Mouse (Mus musculus) hindbrain, embryonic 13.5 days (tissue): Measurements from ENCODE around the gene Ing5. TPM values are rescaled to one million over a fixed set of nuclear protein-coding genes. Genes with fewer than 3 reads are reported as not detected.

ENCODE experiments used
- ATAC-seq: fragments of 200-750 bp; cut with Nextera tagmentation; 2 replicates; pipeline ENCODE4 v1.8.0; 2017; ENCODE audit warnings: moderate TSS enrichment; ENCODE audit not compliant: low FRiP score
- H3K27ac ChIP-seq: fragments of 300-500 bp; sonication (generic); 2 replicates; pipeline ENCODE4 v1.5.1; 2015; ENCODE audit warnings: inconsistent platforms, mild to moderate bottlenecking, moderate library complexity
- H3K27me3 ChIP-seq: fragments of 300-500 bp; sonication (generic); 2 replicates; pipeline ENCODE4 v1.6.1; 2015; ENCODE audit warnings: mild to moderate bottlenecking, inconsistent platforms
- H3K36me3 ChIP-seq: fragments of 300-500 bp; sonication (generic); 2 replicates; pipeline ENCODE4 v1.6.1; 2015; ENCODE audit warnings: mild to moderate bottlenecking, inconsistent platforms
- H3K4me1 ChIP-seq: fragments of 300-500 bp; sonication (generic); replicated peaks from 2 replicates; pipeline ENCODE4 v1.6.1; 2015; ENCODE audit warnings: inconsistent platforms
- H3K4me2 ChIP-seq: fragments of 300-500 bp; sonication (generic); 2 replicates; pipeline ENCODE4 v1.6.1; 2015; ENCODE audit warnings: inconsistent platforms, mild to moderate bottlenecking, moderate library complexity
- H3K4me3 ChIP-seq: fragments of 300-500 bp; sonication (generic); 2 replicates; pipeline ENCODE4 v1.5.1; 2015; ENCODE audit warnings: mild to moderate bottlenecking, inconsistent platforms
- H3K9ac ChIP-seq: fragments of 300-500 bp; sonication (generic); 2 replicates; pipeline ENCODE4 v1.6.1; 2015; ENCODE audit warnings: mild to moderate bottlenecking, inconsistent platforms
- H3K9me3 ChIP-seq: fragments of 300-500 bp; sonication (generic); 2 replicates; pipeline ENCODE4 v1.6.1; 2016; ENCODE audit warnings: inconsistent platforms
- WGBS: fragments of 180-500 bp; shearing (Covaris S2); methylation state at CpG from one replicate; pipeline ENCODE4 v1.1.7; 2015; 5-methylcytosine and 5-hydroxymethylcytosine counted together
- polyA plus RNA-seq: library from polyadenylated mRNA; unstranded; fragments of >200 nt; fragmentation: Nextera tagmentation; extraction: Ambion mirVana; gene quantifications from 2 replicates; pipeline ENCODE4 v1.2.1, GENCODE M21; 2015

Gene Ing5
- polyA plus RNA-seq, 1 experiment from 2014 or later = 9.4 TPM

DNA sequence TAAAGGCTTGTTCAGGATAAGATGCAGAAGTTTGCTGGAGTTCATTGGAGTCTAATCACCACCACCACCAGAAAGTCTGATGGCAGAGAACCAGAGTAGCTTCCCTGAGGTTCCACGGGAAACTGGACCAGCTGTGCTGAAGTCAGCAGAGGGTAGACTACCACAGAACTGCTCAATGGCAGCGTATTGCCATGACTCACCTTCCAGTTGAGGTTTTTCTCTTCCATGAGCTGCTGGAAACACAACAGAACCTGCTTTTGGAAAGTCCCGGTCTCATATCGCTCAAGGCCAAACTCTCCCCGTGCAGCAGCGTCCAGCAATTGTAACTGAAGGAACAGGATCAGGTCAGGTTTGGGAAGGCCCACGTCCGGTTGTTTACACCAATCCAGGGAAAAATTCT is 9.2 kb upstream of the Ing5 start:
- Histone ChIP-seq H3K27ac (no peak overlapping the region), H3K4me3 (no peak overlapping the region), H3K9ac (no peak overlapping the region), H3K4me2 (no peak overlapping the region), H3K4me1 (no peaks in the 10 kb centered on the region), H3K36me3 (peaks cover 77% of the 10 kb centered on the region), H3K27me3 (no peaks in the 10 kb centered on the region), H3K9me3 (no peaks in the 10 kb centered on the region)
- ATAC-seq = no peak
- 97% methylated on average over 8 of the region's 8 CpGs for WGBS

DNA sequence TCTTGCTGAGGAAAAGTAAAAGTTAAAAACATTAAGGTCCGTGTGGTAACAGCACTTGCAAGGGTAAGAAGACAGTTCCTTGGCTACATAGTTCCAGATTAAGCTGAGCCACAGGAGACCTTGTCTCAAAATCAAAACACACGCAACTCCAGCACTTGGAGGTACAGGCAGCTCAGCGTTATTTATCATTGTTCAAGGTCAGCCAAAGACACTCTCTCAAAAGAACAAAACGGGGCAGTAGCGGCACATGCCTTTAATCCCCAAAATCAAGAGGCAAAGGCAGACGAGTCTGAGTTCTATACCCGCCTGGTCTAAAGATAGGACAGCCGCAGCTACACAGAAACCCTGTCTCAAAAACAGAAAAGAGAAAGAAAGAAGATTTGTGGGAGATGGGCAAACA is 7.9 kb upstream of the Ing5 start:
- Histone ChIP-seq H3K36me3 (peaks cover 70% of the 10 kb centered on the region), H3K9me3 (no peaks in the 10 kb centered on the region), H3K4me1 (peaks cover 4% of the 10 kb centered on the region), H3K4me2 (no peak overlapping the region), H3K27me3 (no peaks in the 10 kb centered on the region), H3K9ac (no peak overlapping the region), H3K27ac (no peak overlapping the region), H3K4me3 (no peak overlapping the region)
- WGBS = 85% methylated on average over 8 of the region's 8 CpGs
- no peak for ATAC-seq

DNA sequence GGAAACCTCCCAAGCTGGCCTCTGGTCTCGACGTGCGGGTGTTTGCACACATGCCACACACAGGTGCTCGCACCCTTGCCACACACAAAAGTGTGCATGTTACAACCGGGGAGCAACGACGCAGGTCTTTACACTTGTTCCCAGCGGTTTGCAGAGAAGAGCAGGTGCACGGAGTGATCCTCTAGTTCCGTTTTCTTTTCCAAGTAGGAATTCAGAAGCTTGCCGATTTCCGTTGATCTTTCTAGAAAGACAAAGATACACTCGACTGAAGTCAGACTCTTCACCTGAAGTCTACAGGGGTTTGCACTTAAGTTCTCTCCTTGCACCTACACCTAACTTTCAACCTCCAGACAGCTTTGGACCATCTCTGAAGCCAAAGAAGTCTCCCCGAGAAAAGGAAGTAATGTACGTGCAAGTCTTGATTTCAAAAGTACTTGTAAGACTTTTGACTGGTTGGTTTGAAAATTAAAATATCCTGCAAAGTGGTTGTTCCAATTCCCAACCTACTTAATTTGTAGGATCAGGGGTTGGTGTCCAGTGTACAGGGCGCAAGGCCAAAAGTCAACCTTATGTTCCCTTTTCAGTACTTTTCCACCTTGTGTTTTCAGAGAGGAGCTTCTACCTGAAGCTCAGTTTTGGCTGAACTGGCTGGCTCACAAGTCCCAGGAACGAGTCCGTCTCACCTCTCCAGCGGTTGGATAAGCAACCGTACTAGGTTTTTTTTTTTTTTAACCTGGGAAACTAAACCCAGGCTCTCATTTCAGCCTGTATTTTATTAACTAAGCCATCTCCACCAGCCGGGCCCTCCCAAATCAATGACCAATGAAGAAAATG is 2.9 kb upstream of the Ing5 start:
- H3K4me2 ChIP-seq = peak overlapping the region; percentile 77
- H3K4me3 ChIP-seq = peak overlapping the region; percentile 67
- ATAC-seq = no peak
- H3K27ac ChIP-seq = peak overlapping the region; percentile 81
- 79% methylated on average over 21 of the region's 21 CpGs for WGBS
- H3K9me3 ChIP-seq = no peaks in the 10 kb centered on the region
- peaks cover 30% of the 10 kb centered on the region for H3K36me3 ChIP-seq
- peaks cover 37% of the 10 kb centered on the region for H3K4me1 ChIP-seq
- H3K27me3 ChIP-seq = no peaks in the 10 kb centered on the region
- peak overlapping the region; percentile 82 for H3K9ac ChIP-seq

GRCm38 (mm10) chr1:93801741-93802238 is 2.0 kb upstream of the Ing5 start, which contains the start of gene Dtymk:
Dtymk (minus strand) TSS chr1:93801934.
- Histone ChIP-seq H3K27me3 (no peaks in the 10 kb centered on the region), H3K9ac (peak within 1 kb of the TSS; percentile 82), H3K4me3 (peak within 1 kb of the TSS; percentile 67), H3K9me3 (no peaks in the 10 kb centered on the region), H3K4me2 (peak within 1 kb of the TSS; percentile 77), H3K36me3 (peaks cover 39% of the 10 kb centered on the region), H3K27ac (peak within 1 kb of the TSS; percentile 83), H3K4me1 (peaks cover 37% of the 10 kb centered on the region)
- peak; percentile 43 for ATAC-seq
- under 1% methylated on average over 42 of the region's 42 CpGs for WGBS

GRCm38 (mm10) chr1:93802771-93803170 is 994 bp upstream of the Ing5 start:
- Histone ChIP-seq H3K4me3 (peak overlapping the region; percentile 74), H3K9ac (no peak overlapping the region), H3K27ac (no peak overlapping the region), H3K4me1 (peaks cover 37% of the 10 kb centered on the region), H3K36me3 (peaks cover 40% of the 10 kb centered on the region), H3K4me2 (peak overlapping the region; percentile 77), H3K9me3 (no peaks in the 10 kb centered on the region), H3K27me3 (no peaks in the 10 kb centered on the region)
- 88% methylated on average over 5 of the region's 5 CpGs for WGBS
- no peak for ATAC-seq

DNA sequence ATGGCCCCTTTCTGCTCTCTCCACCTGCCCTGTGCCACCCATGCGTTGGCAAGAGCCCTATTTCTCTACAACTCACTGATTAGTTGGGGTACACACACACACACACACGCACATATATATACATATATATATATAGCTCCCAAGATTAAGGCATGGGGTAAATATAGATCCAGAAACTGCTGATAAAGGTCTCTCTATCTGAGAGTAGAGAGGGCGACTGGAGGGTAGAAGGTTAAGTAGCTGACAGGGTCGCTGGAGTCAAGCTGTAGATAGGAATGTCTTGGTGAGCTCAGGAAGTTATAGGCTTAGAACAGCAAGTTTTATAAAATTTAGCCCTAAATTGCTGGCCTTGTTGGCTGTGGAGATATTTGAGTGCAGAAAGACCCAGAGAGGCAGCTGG is 1.1 kb downstream of the Ing5 start:
- Histone ChIP-seq H3K4me3 (peak overlapping the region; percentile 74), H3K27me3 (no peaks in the 10 kb centered on the region), H3K27ac (peak overlapping the region; percentile 99), H3K9me3 (no peaks in the 10 kb centered on the region), H3K9ac (peak overlapping the region; percentile 83), H3K36me3 (peaks cover 37% of the 10 kb centered on the region), H3K4me2 (peak overlapping the region; percentile 77), H3K4me1 (peaks cover 37% of the 10 kb centered on the region)
- ATAC-seq = no peak
- WGBS = 84% methylated on average over 4 of the region's 4 CpGs

DNA sequence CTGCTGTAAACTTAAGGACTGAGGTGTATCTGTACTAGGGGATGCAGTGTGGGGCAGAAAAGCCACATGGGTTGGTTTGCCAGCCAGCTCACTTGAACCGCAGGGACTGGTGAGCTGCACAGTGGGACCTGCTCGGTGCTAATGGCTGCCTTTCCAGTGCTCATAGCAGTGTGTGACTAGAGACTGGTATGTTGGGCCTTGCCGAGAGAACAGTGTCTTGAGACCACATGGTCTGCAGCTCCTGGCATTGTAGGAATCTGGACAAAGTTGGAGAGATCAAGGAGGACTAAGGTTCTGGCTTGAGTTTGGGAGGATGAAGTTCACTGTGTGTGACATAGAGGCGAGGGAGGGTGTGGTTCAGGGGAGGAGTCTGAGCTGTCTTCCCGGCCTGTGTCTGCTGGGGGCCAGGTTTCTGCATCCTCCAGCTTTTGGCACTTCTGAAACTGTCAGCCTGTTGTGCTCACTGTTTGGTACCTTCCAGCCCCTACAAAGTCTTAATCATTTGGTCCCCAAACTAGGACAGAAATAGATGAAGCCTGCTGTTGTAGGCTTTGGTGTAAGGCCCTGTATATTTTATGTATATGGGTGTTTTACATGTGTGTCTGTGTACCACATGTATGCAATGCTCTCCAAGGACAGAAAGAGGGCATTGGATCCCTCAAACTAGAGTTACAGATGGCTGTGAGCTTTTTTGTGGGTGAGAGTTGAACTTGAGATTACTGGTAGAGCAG is 1.6 kb downstream of the Ing5 start:
- H3K4me2 ChIP-seq = peak overlapping the region; percentile 77
- peak overlapping the region; percentile 5; the same call in 1 of the 2 replicates for H3K9ac ChIP-seq

DNA sequence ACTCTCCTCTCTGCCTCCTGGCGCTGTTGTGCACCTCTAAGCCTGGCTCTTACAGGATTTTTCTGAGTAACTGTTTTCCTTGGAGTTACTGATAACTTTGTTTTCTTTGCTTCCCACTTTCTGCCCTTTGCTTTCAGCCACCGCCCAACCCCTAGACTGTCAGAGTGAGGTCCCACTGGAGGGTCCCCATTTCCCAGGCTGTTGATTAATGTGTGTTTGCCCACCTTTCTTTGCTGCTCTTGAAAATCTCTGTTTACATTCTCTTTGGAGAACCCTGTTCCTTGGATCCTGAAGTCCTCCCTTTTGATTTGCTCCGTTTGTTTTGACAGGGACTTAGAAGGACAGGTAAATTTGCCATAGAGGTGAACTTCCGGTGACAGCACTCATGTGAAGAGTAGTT is 5.1 kb downstream of the Ing5 start:
- Histone ChIP-seq H3K4me2 (no peak overlapping the region), H3K27ac (no peak overlapping the region), H3K36me3 (peaks cover 67% of the 10 kb centered on the region), H3K27me3 (no peaks in the 10 kb centered on the region), H3K4me3 (no peak overlapping the region), H3K4me1 (peaks cover 15% of the 10 kb centered on the region), H3K9me3 (no peaks in the 10 kb centered on the region), H3K9ac (no peak overlapping the region)
- 95% methylated on average over 4 of the region's 4 CpGs for WGBS
- no peak for ATAC-seq

More for the DNA sequence above, 1.6 kb downstream of the Ing5 start:
- Histone ChIP-seq H3K36me3 (peaks cover 39% of the 10 kb centered on the region), H3K9me3 (no peaks in the 10 kb centered on the region), H3K4me1 (peaks cover 37% of the 10 kb centered on the region), H3K27me3 (no peaks in the 10 kb centered on the region), H3K27ac (no peak overlapping the region), H3K4me3 (0 out of 2 replicates have a peak overlapping the region, but pooled peaks have one; percentile 74)
- WGBS = 87% methylated on average over 5 of the region's 5 CpGs
- ATAC-seq = no peak

- H3K27ac ChIP-seq = no peak overlapping the region
- peaks cover 8% of the 10 kb centered on the region for H3K4me1 ChIP-seq
- H3K4me2 ChIP-seq = no peak overlapping the region
- no peaks in the 10 kb centered on the region for H3K9me3 ChIP-seq
- no peaks in the 10 kb centered on the region for H3K27me3 ChIP-seq
- ATAC-seq = no peak
- WGBS = over 99% methylated on average over 3 of the region's 3 CpGs
- no peak overlapping the region for H3K4me3 ChIP-seq
- no peak overlapping the region for H3K9ac ChIP-seq
- peaks cover 79% of the 10 kb centered on the region for H3K36me3 ChIP-seq
These were observed 6.2 kb downstream of the Ing5 start for GRCm38 (mm10) chr1:93810011-93810410.

DNA sequence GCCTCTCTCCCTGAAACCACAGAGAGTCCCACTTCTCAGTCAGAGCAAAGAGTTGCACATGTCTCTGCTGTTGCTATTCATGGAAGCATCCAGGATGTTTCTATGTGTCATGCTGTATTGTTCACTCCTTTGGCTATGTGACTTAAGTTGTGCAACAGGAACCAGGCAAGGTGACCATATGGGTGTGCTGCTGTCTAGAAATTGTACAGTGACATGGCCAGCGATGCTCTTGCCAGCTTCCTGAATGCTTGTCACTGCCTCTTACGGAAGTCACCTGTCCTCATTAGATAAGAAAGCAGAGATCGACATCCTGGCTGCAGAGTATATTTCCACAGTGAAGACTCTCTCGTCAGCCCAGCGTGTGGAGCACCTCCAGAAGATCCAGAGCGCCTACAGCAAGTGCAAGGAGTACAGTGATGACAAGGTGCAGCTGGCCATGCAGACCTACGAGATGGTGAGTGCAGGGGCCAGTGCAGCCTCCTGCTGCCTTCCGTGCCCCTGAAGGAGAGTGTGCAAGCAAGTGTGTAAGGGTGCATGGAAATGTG is 7.8 kb downstream of the Ing5 start:
- no peaks in the 10 kb centered on the region for H3K27me3 ChIP-seq
- ATAC-seq = no peak
- no peaks in the 10 kb centered on the region for H3K9me3 ChIP-seq
- H3K4me3 ChIP-seq = no peak overlapping the region
- H3K4me1 ChIP-seq = no peaks in the 10 kb centered on the region
- no peak overlapping the region for H3K4me2 ChIP-seq
- no peak overlapping the region for H3K9ac ChIP-seq
- H3K36me3 ChIP-seq = peaks cover 86% of the 10 kb centered on the region
- H3K27ac ChIP-seq = no peak overlapping the region
- WGBS = 95% methylated on average over 8 of the region's 8 CpGs

DNA sequence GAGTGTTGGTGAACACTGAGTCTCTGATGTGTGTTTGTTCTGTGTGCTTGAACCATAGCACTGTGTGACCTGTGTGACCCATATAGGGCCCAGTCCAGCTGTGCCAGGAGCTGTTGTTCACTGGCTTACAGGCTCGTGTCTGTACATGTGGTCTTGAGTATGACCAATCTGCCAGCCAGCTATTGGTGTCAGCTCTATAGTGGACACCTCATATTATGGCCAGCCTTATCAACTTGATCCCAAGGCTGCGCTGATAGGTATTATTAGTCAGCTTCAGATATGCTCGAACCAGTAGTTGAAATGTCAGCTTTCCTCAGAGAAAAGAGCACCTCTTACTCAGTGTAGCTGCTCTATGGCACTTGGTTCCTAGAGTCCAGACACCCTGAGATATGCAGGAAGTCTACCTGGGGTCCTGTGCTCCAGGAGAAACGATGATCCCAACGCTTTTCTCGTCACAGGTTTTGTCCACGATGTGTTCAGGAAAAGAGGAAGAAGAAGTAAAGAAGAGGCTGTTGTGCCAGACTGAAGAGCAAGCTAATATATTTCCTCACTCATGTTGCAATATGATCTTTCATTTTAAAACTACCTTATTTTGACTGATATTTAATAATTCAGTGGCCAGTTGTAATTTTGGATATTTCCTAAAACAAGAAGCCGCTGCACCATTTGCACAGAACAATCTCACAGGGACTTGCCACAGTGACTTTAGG is 14.2 kb downstream of the Ing5 start:
- peaks cover 93% of the 10 kb centered on the region for H3K36me3 ChIP-seq
- H3K9me3 ChIP-seq = no peaks in the 10 kb centered on the region
- H3K4me2 ChIP-seq = no peak overlapping the region
- no peaks in the 10 kb centered on the region for H3K4me1 ChIP-seq
- no peaks in the 10 kb centered on the region for H3K27me3 ChIP-seq
- H3K4me3 ChIP-seq = no peak overlapping the region
- ATAC-seq = no peak
- no peak overlapping the region for H3K27ac ChIP-seq
- 93% methylated on average over 8 of the region's 8 CpGs for WGBS
- no peak overlapping the region for H3K9ac ChIP-seq

- Histone ChIP-seq H3K9me3 (no peaks in the 10 kb centered on the region), H3K4me3 (no peak overlapping the region), H3K27ac (no peak overlapping the region), H3K36me3 (peaks cover 85% of the 10 kb centered on the region), H3K4me1 (no peaks in the 10 kb centered on the region), H3K27me3 (no peaks in the 10 kb centered on the region), H3K9ac (no peak overlapping the region), H3K4me2 (no peak overlapping the region)
- no peak for ATAC-seq
- WGBS = 73% methylated on average over 7 of the region's 7 CpGs
These were observed 15.0 kb downstream of the Ing5 start for GRCm38 (mm10) chr1:93818722-93819121.
